Mouse (Mus musculus): ENCODE measurements around the gene Nxpe4. TPM values are rescaled to one million over a fixed set of nuclear protein-coding genes. Genes with fewer than 3 reads are reported as not detected.

Nxpe4 gene
- polyA plus RNA-seq, 1 experiment from 2014 or later: 8.9 TPM

DNA sequence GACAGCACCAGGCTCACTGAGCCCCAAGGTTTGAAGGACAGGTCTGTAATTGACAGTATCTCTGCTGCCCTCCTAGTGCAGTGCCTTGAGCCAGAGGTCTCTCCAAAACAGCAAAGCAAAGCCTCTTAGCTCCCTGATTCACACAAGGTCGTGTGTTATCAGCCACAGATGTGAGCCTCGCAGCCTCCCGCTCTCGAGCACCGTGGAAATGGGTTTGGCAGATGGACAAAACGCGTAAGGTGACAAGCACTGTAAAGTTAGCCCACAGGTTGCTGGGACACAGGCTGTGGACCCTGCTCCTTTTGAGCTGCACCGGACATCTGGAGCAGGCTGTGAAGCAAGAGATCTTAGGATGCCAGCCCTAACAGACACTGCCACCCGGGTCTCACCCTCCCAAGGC, 95.2 kb downstream of the Nxpe4 start:
- Histone ChIP-seq H3K4me1 (replicated peaks; ENCODE audit: control insufficient read depth, insufficient read depth, low read length) (0 out of 2 replicates have a peak, but pooled peaks cover 7% of the 10 kb centered on the region), H3K36me3 (replicated peaks; ENCODE audit: control insufficient read depth, insufficient read depth) (no peaks in the 10 kb centered on the region), H3K4me2 (replicated peaks) (no peak overlapping the region), H3K9ac (no peak overlapping the region), H3K27me3 (ENCODE audit: control insufficient read depth, insufficient read depth, low read length) (no peaks in the 10 kb centered on the region), H3K4me3 (replicated peaks; ENCODE audit: low read length) (no peak overlapping the region), H3K27ac (no peak overlapping the region), H3K9me3 (ENCODE audit: control insufficient read depth, low read length) (no peaks in the 10 kb centered on the region)
- WGBS: 44% methylated on average over 9 of the region's 9 CpGs
- ATAC-seq (ENCODE audit: low FRiP score) (no peak), DNase-seq (ENCODE audit: low spot score) (no peak)

DNA sequence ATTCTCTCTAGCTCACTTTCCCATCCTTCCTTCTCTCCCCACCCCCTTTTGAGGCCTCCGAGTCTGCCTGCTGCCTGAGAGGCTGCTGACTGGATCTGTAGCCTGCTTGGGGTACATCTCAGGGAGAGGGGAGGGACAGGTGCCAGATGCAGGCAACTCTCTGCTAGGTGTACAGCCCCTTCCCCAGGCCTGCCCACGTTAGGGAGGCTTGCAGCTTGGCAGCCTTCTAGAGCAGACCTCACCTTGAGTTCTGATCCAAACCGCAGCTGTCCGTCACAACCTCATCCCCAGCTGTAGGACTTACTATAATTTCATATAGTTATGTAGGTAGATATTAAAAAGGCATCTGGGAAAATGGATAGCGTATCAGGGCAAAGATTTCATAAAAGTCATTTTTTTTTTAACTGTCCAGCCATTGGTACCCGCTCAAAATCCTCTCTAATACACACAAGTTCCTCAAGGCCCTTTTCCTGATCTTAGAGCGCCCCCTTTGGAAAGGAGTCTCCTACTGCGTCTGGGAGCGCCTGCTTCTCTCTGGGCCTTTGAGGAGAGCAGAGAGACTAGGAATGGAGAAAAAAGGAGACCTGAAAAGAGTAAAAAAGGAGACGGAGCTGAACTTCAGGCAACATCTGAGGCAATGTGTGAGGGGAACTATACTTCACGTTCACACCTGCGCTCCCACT, 96.1 kb downstream of the Nxpe4 start:
- Histone ChIP-seq H3K4me2 (replicated peaks) (no peak overlapping the region), H3K9me3 (ENCODE audit: control insufficient read depth, low read length) (no peaks in the 10 kb centered on the region), H3K27me3 (ENCODE audit: control insufficient read depth, insufficient read depth, low read length) (no peaks in the 10 kb centered on the region), H3K27ac (no peak overlapping the region), H3K4me3 (replicated peaks; ENCODE audit: low read length) (no peak overlapping the region), H3K4me1 (replicated peaks; ENCODE audit: control insufficient read depth, insufficient read depth, low read length) (0 out of 2 replicates have a peak, but pooled peaks cover 5% of the 10 kb centered on the region), H3K9ac (no peak overlapping the region), H3K36me3 (replicated peaks; ENCODE audit: control insufficient read depth, insufficient read depth) (no peaks in the 10 kb centered on the region)
- ATAC-seq (ENCODE audit: low FRiP score) (peak; percentile 53; the same call in 1 of the 2 replicates), DNase-seq (ENCODE audit: low spot score) (peak; percentile 91)
- 34% methylated on average over 12 of the region's 12 CpGs for WGBS

DNA sequence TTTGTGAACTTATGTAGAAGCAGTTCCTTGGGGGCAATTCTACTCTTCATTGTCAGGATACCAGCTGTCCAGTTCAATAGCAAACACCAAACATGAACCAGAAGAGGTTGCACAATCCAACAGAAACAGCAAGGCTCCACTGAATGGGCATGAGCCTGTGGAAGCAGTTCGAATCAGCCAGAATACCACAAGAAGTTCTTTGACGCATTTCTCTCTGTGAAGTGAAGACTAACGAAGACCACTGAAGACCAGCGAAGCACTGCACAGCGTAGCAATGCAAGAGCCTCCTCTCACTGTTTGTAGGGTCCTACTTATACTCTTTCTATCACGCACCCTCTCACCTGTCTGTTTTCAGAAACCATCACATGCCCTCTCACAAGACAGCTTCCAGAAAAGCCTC, 102.8 kb downstream of the Nxpe4 start:
- DNase-seq (ENCODE audit: low spot score): no peak
- H3K36me3 ChIP-seq (replicated peaks; ENCODE audit: control insufficient read depth, insufficient read depth): no peaks in the 10 kb centered on the region
- H3K4me1 ChIP-seq (replicated peaks; ENCODE audit: control insufficient read depth, insufficient read depth, low read length): no peaks in the 10 kb centered on the region
- H3K4me3 ChIP-seq (replicated peaks; ENCODE audit: low read length): no peak overlapping the region
- H3K27ac ChIP-seq: no peak overlapping the region
- no peak overlapping the region for H3K4me2 ChIP-seq (replicated peaks)
- 90% methylated on average over 6 of the region's 6 CpGs for WGBS
- no peak for ATAC-seq (ENCODE audit: low FRiP score)
- no peaks in the 10 kb centered on the region for H3K9me3 ChIP-seq (ENCODE audit: control insufficient read depth, low read length)
- H3K27me3 ChIP-seq (ENCODE audit: control insufficient read depth, insufficient read depth, low read length): no peaks in the 10 kb centered on the region
- H3K9ac ChIP-seq: no peak overlapping the region

DNA sequence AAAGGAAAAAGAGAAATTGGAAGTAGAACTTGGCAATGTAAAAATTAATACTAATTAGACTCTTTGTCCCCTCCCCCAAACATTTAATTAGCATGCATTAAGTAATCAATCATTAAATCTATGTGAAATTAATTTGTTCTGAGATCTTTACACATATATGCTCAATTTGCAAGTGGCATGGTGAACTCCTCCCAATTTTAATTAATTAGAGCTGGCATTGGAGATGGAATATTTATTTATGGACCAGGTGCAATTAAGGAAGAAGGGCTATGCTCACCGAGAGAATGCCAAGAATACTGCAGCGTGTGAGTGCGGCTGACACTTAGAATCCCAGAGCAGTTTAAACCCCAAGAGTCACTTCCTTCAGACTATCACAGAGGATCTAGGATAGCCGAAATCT, 103.7 kb downstream of the Nxpe4 start:
- H3K9ac ChIP-seq: no peak overlapping the region
- ATAC-seq (ENCODE audit: low FRiP score): no peak
- H3K36me3 ChIP-seq (replicated peaks; ENCODE audit: control insufficient read depth, insufficient read depth): no peaks in the 10 kb centered on the region
- 71% methylated on average over 4 of the region's 4 CpGs for WGBS
- H3K4me2 ChIP-seq (replicated peaks): no peak overlapping the region
- no peak for DNase-seq (ENCODE audit: low spot score)
- H3K27me3 ChIP-seq (ENCODE audit: control insufficient read depth, insufficient read depth, low read length): no peaks in the 10 kb centered on the region
- H3K4me3 ChIP-seq (replicated peaks; ENCODE audit: low read length): no peak overlapping the region
- no peaks in the 10 kb centered on the region for H3K9me3 ChIP-seq (ENCODE audit: control insufficient read depth, low read length)
- H3K27ac ChIP-seq: no peak overlapping the region
- H3K4me1 ChIP-seq (replicated peaks; ENCODE audit: control insufficient read depth, insufficient read depth, low read length): no peaks in the 10 kb centered on the region

DNA sequence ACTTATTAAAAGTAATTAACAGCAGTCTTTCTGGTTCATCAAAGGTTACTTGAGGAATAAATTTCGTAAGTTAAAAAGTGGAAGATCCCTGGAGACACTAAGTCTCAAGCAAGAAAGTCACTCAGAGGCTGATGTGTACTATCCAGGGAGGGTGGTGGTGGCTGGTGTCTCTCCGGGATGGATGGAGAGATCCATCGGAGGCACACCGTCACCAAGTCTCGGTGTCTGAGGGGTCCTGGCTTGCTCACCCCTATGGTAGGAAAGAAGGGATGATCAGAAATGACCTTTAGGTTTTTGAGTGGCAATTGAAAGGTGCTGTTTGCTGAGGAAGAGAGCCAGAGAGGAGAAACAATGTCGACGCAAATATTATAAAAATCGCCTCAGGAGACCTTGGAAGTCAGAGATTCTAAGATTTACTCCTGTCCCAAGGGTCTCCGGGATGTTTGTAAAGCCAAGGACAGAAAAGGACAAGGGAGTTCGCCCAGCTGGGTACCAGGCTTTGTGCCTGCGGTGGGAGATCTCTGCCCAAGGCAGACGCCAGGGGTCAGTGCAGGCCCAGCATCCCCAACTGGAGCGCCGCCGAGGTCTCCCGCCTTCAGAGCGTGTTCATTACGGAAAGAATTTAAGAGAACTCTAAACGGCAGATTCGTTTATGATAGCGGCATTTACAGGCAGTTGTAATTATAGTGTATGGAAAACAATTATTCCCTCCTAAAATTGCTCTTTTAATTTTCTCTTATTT, 104.6 kb downstream of the Nxpe4 start:
- no peak overlapping the region for H3K27ac ChIP-seq
- 12% methylated on average over 21 of the region's 21 CpGs for WGBS
- no peaks in the 10 kb centered on the region for H3K36me3 ChIP-seq (replicated peaks; ENCODE audit: control insufficient read depth, insufficient read depth)
- peak overlapping the region; percentile 33 for H3K4me3 ChIP-seq (replicated peaks; ENCODE audit: low read length)
- H3K9me3 ChIP-seq (ENCODE audit: control insufficient read depth, low read length): no peaks in the 10 kb centered on the region
- H3K4me1 ChIP-seq (replicated peaks; ENCODE audit: control insufficient read depth, insufficient read depth, low read length): no peaks in the 10 kb centered on the region
- peak overlapping the region; percentile 64 for H3K4me2 ChIP-seq (replicated peaks)
- DNase-seq (ENCODE audit: low spot score): peak; percentile 82
- no peaks in the 10 kb centered on the region for H3K27me3 ChIP-seq (ENCODE audit: control insufficient read depth, insufficient read depth, low read length)
- peak overlapping the region; percentile 34 for H3K9ac ChIP-seq
- ATAC-seq (ENCODE audit: low FRiP score): peak; percentile 88; the same call in 1 of the 2 replicates

DNA sequence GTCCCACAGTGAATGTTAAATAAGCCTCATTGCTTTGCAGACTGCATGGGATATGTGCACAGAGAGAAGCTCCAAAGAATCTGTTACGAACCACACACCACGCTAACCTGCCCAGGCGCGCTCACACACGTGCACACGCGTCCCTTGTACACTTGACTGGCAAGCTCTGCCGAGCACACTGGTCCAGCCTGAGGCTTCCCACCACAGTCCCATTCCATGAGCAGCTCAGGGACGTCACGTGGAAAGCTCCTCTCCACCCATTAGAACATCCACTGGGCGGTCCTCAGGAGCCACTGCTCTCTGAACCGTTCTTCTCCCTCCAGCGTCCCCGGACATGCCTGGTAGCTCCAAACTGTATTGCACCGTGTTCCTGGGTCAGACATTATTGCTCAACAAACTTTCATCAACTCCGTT, 105.2 kb downstream of the Nxpe4 start:
- 1% methylated on average over 16 of the region's 16 CpGs for WGBS
- H3K4me3 ChIP-seq (replicated peaks; ENCODE audit: low read length): peak overlapping the region; percentile 33
- peak overlapping the region; percentile 64 for H3K4me2 ChIP-seq (replicated peaks)
- H3K27me3 ChIP-seq (ENCODE audit: control insufficient read depth, insufficient read depth, low read length): no peaks in the 10 kb centered on the region
- ATAC-seq (ENCODE audit: low FRiP score) (peak; percentile 77; the same call in 1 of the 2 replicates), DNase-seq (ENCODE audit: low spot score) (no peak)
- H3K27ac ChIP-seq: no peak overlapping the region
- H3K9me3 ChIP-seq (ENCODE audit: control insufficient read depth, low read length): no peaks in the 10 kb centered on the region
- H3K4me1 ChIP-seq (replicated peaks; ENCODE audit: control insufficient read depth, insufficient read depth, low read length): no peaks in the 10 kb centered on the region
- H3K9ac ChIP-seq: peak overlapping the region; percentile 34
- H3K36me3 ChIP-seq (replicated peaks; ENCODE audit: control insufficient read depth, insufficient read depth): no peaks in the 10 kb centered on the region

DNA sequence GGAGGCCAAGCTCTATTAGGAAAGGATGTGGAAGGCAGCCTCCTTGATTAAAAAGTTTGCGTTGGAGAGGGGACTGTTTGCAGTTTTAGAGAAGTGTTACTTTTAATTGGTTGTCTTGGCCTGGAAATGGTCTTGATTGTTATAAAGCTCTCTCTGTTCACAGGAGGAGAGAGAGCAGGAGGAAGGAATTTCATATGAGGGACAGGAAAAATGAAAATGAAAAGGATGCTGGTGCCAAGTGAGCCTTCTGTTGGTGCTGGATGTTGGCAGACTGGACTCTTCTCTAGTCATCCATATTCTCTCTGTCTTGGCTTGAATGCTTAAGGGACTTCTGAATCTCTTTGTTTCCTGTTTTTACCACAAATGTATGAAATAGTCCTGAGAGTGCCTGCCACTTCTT, 106.1 kb downstream of the Nxpe4 start:
- Histone ChIP-seq H3K4me3 (replicated peaks; ENCODE audit: low read length) (no peak overlapping the region), H3K27me3 (ENCODE audit: control insufficient read depth, insufficient read depth, low read length) (no peaks in the 10 kb centered on the region), H3K36me3 (replicated peaks; ENCODE audit: control insufficient read depth, insufficient read depth) (no peaks in the 10 kb centered on the region), H3K4me1 (replicated peaks; ENCODE audit: control insufficient read depth, insufficient read depth, low read length) (no peaks in the 10 kb centered on the region), H3K27ac (no peak overlapping the region), H3K9me3 (ENCODE audit: control insufficient read depth, low read length) (no peaks in the 10 kb centered on the region), H3K4me2 (replicated peaks) (no peak overlapping the region), H3K9ac (no peak overlapping the region)
- ATAC-seq (ENCODE audit: low FRiP score) (no peak), DNase-seq (ENCODE audit: low spot score) (no peak)
- 71% methylated on average over 1 of the region's 1 CpGs for WGBS

DNA sequence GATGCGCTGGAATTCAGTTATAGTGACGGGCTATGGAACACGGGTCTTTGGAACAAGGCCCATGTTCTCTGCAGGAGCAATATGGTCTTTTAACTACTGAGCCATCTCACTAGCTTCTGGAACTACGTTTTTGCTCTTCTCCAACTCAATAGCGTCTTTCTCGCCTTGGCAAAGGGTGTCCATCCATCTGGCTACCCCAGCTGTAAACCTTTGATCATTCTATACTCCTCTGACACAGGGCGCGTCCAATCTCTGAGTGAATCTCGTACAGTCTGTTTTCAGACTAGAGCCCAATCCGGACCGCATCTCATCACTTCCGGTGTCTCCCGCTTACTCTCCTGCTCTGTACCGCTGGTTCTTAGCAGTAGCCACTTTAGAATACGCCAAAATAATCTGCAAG, 115.0 kb downstream of the Nxpe4 start:
- Histone ChIP-seq H3K9me3 (ENCODE audit: control insufficient read depth, low read length) (no peaks in the 10 kb centered on the region), H3K4me3 (replicated peaks; ENCODE audit: low read length) (no peak overlapping the region), H3K27ac (no peak overlapping the region), H3K36me3 (replicated peaks; ENCODE audit: control insufficient read depth, insufficient read depth) (no peaks in the 10 kb centered on the region), H3K27me3 (ENCODE audit: control insufficient read depth, insufficient read depth, low read length) (no peaks in the 10 kb centered on the region), H3K4me1 (replicated peaks; ENCODE audit: control insufficient read depth, insufficient read depth, low read length) (no peaks in the 10 kb centered on the region), H3K9ac (no peak overlapping the region), H3K4me2 (replicated peaks) (no peak overlapping the region)
- no peak for ATAC-seq (ENCODE audit: low FRiP score)
- WGBS: 94% methylated on average over 15 of the region's 15 CpGs
- no peak for DNase-seq (ENCODE audit: low spot score)

DNA sequence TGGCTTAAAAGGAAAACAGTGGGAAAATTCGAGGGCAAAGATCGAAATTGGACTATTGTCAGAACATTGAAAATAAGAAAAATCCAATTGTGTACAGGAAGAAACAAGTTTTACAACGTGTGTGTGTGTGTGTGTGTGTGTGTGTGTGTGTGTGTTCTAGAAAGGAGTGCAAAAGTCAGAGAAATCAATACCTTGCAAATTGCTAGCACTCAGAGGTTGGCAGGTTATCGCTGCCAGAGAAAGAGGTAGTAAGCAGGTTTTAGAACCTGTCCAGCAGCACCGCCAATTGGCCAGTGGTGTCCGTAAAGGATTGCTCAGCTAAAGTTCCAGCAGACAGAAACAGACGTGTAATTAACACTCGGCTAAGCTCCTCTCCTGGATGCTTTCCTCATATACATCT, 122.4 kb downstream of the Nxpe4 start:
- 87% methylated on average over 8 of the region's 8 CpGs for WGBS
- DNase-seq (ENCODE audit: low spot score) (no peak), ATAC-seq (ENCODE audit: low FRiP score) (no peak)
- H3K4me3 ChIP-seq (replicated peaks; ENCODE audit: low read length): no peak overlapping the region
- H3K4me2 ChIP-seq (replicated peaks): no peak overlapping the region
- no peak overlapping the region for H3K9ac ChIP-seq
- no peak overlapping the region for H3K27ac ChIP-seq
- H3K4me1 ChIP-seq (replicated peaks; ENCODE audit: control insufficient read depth, insufficient read depth, low read length): no peaks in the 10 kb centered on the region
- no peaks in the 10 kb centered on the region for H3K36me3 ChIP-seq (replicated peaks; ENCODE audit: control insufficient read depth, insufficient read depth)
- H3K9me3 ChIP-seq (ENCODE audit: control insufficient read depth, low read length): no peaks in the 10 kb centered on the region
- H3K27me3 ChIP-seq (ENCODE audit: control insufficient read depth, insufficient read depth, low read length): no peaks in the 10 kb centered on the region

Data from hindbrain, embryonic 14.5 days (tissue).